Mouse (Mus musculus) C2C12 (cell line): Measurements from ENCODE around the gene Tmeff2.

Experiments
- CTCF ChIP-seq: IDR thresholded peaks from one replicate; pipeline ENCODE4 v1.5.1; 2011; ENCODE audit not compliant: control insufficient read depth, insufficient read depth, insufficient read length
- USF1 ChIP-seq: IDR thresholded peaks from one replicate; pipeline ENCODE4 v1.6.1; 2011; ENCODE audit warnings: low read depth, mild to moderate bottlenecking, control low read depth, moderate library complexity

- no peak for TF ChIP-seq CTCF
- no peak for TF ChIP-seq USF1
Observed at GRCm38 (mm10) chr1:51149890-51150289, 249.4 kb downstream of the Tmeff2 start.
